Mouse (Mus musculus) brain, adult 2 months (tissue): ENCODE measurements at regions not wholly inside any gene's neighbourhood (a gene's known extent, or its start where the extent isn't known, plus 50 kb on each side); places are given as distances from the start of the nearest gene placed in this dataset.
A peak's percentile ranks its signal among the peaks of the same experiment; 100 is the strongest.

Source experiments
- DNase-seq: peaks from one replicate; pipeline ENCODE4 v3.0.0; 2011; ENCODE audit warnings: low read depth, low spot score

DNA sequence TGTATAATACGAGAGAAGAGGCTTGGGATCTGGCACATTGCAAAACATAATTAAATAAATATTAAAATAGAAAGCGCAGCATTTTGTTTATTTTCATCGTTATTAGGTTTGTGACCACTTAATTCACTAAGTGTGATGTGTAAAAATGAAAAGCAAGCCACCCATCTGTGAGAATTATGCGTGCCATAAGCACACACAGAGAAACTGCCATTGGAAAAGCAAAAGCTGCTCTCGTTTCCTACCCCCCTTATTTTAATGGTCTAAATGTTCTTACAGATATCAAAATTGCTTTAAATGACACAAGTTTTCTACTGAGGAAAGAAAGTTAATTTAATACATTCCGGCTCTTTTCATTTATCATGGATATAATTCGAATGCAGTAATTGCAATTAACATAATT is 2780.8 kb upstream of the Gm7489 start:
- DNase-seq: no peak

DNA sequence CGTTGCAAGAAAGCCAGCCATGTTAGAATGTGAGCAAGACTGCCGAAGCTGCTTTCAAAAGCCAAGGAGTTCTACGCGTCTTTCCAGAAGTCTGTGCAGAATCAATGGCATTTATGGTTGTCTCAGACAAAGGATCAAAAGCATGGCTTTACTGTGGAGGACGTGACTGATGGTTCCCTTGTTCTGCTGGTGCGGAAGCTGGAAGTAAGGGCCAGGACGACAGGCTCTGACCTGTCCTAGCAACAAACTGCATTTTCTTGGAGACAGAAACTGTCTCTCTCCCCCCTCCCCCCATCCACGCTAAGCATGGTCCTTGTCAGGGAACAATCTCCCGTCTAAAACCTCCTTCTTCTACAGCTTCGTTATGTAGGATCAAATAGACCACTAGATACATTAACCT is 2780.3 kb upstream of the Gm7489 start:
- peak; percentile 6 for DNase-seq

DNA sequence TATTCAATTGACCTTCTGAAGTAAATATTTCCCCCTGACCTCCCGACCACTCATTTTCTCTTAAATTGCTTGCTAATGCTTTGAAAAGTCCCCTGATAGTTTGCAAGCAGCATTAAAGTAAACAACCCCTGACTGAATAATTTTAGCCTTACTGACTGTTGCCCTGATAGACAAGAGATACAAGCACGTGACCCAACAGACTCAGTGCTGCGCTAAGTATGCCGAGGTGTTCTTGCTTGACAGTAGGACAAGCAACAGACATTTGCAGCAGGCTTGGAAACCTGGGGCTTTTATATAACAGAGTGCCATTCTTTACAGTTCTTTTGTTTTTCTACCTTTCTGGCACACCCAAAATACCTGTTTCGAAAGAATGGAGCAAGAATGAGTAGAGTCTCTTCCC is 2779.9 kb upstream of the Gm7489 start:
- DNase-seq: no peak

DNA sequence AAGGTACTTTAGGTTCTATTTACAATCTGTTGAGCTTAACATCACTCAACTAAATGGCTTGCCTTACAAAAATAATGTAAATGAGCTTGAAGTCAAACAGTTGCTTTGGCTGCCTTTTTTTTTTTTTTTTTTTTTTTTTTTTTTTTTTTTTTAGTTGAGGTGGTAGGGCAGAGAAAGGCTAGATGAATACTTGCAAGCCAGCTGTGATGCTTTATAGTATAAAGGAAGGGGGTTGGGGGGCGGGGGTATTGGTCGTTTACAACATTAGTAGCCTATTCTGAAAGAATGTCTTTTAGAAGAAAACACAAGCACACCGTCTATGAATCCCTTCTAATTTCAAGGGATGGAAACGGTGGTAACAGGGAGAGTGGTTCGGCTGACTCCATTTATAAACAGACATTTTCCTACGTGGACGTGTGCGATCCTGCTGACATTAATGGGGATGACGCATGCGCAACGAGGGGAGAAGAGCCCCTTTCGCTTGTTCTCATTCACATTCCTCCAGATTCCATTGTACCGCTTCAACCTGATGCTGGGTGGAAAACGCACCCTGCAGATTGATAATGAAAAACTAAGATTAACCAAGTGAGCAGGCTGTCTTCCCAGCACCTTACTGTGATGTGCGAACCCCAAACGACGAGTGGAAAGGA is 2779.2 kb upstream of the Gm7489 start:
- peak; percentile 7 for DNase-seq

DNA sequence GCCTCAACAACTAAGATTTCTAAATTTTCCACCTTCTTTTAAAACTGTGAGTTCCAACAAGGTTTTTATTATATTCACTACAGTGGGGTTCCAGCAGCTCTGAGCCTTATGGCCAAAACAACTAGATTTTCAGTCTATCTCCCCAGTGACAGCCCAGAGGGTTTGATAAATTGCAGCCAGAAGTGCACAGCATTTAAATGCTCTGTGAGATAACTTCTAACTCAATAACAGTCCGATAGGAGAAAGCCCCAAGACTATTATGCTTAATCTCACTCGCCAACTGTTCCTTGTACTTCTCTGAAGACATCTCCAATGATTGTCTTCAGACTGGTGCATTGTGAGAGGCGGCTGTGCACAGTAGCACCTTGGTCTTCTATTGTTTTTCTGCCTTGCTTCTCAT is 2774.5 kb upstream of the Gm7489 start:
- no peak for DNase-seq

DNA sequence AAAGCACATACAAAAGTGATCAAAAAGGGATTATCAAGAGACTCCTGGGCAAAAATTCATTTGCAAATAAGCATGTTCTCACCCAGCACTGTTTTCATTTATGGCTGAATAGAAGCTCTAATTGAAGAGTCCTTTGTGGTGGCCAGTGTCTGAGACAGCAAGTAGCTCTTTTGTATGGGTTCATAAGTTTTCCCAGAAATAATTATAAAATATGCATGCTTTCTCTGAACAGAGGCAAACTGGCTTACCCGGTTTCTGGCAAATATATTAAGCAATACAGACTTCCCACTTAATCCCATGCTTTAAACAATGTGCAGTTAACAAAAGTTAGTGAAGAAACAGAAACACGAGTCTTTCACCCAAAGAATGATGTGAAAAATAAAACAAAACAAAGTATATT is 2758.8 kb upstream of the Gm7489 start:
- DNase-seq: no peak

DNA sequence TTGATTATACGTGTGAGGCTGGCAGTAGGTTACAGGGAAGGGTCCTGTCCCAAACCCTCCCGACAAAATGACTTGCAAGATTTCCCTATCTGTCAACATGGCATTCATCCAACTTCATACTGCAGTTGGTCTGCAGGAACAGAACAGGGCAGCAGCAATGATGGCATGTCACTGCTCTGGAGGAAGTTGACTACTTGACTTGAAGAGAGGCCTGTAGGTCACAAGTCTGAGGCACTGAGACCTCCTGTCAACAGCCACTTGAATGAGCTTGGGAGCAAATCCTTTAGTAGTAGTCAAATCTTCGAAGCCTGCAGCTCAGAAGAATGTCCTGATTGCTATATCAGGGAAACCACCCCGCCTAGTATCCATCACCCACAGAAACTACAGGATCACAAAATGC is 2753.7 kb upstream of the Gm7489 start:
- DNase-seq: no peak

DNA sequence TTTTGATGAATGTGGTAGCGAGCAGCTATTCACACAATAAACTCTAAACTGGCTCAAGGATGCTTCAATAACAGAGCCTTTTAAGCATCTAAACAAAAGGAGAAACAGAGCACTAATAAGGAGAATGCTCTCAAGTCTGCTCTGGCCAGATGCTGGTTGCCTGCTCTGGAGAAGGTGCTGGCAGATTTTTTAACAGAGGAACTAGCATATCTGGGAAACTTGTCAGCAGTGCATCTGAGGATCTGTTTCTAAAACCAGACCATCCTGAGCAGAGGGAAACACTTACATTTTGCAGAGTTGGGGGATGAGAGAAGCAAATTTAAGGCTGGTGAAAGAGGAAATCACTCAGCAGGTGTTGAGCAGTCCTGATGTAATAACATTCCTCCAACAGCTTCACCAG is 2748.6 kb upstream of the Gm7489 start:
- peak; percentile 39 for DNase-seq

DNA sequence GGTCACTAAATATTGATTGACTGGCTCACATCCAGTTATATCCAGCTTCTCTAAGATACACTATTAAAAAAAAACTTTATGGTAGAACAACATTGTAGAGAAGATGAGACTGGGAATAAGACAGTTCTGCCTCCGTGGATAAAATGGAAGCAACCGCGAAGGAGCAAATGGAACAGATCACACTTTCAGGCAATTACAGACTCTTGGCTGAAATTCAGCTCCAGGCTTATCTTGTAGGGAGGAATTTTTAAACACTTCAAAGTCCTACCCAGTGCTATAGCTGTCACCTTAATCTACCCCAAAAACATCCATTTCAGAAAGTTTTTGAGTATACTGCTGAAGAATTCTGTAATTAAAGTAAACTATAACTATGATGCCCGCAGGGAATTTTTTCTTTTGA is 2745.2 kb upstream of the Gm7489 start:
- peak; percentile 75 for DNase-seq

DNA sequence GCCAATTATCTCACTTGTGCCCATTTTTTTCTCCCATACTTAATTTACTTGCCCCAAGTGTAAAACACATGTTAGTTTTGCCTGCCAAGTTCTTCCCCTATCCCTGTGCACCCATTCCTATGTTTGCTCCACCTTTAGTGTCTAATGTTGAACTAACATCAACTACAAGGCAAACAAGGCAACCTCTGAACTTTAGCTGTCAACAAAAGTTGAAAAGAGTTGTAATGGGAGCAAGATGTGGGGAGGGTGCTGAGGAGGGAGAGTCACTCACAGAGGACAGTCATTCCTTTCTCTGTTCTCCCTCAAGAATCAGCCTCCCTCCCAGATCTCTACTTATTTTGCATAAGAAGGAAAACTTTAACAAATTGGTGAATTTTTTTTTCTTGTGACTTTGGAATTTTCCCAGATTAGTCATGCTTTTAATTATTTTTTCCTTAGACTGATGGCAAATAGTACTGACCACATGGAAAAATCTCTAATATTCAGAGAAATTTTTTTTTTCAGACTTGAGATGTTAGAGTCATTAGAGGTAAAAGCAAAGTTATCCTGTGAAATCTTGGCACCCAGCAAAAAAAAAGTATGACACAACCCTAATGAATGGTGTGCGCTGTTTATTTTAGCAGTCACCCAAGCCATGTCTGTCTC is 2710.6 kb upstream of the Gm7489 start:
- DNase-seq: no peak

DNA sequence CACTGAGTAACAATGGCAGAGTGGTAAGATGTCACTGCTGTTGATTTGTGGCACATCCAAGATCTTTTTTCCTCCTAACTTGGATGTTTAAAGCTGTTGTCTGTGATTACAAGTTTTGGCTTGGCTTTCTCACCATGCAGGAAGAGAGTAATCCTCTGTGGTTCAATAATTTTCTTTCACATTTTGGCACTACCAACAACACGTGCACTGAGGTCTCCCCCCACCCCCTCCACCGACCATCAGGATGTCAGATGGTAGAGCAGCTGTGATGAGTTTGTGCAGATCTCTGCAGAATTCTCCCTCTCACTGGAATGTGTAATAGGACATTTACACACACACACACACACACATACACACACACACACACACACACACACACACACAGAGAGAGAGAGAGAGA is 2708.2 kb upstream of the Gm7489 start:
- DNase-seq: no peak

DNA sequence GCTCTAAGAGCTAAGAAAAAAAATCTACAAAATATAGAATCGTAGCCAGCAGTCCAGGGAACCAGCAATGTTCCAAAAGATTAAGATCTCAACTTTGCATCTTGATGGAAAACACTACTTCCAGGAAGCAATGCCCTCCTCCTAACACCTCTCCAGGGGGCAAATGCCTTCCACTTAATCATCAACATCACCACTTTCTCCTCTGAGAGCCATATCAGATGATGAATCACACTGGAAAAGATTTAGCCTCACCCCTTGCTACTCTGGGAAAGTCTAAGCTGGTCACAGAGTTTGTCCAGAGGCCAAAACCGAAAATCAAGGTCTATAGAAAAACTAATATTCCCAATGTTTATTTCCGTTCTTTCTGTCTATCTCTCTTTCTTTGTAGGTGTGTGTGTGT is 2695.6 kb upstream of the Gm7489 start:
- no peak for DNase-seq

DNA sequence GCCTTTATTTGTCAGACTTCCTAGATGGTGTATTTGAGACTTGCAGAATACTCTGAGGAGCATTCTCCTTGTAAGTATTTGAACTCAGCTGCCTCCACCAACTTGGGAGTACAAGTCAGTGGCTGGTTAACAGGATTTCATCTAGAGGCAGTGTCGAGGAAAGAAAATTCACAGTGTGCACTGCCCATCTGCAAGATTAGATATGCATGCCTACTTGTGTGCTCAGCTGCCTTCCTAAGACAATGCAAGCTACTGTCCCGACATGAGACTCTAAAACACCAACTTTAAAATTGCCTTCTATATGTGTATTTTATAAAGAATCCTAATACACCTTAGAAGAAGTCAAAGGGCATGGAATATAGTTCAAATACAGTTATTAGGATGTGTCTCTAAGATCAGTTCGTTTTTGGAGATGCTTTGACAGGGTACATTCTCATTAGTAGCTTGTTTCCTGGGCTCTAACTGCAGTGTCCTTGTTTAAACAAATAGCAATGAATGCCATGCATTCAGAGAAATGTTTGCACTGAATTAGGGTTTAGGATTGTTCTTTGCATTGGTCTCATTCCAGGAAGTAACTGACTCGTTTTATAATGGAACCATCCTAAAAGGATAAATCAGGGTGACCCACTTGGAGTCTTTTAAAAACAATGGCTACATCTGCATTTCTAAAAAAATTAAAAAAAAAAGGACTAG is 2687.1 kb upstream of the Gm7489 start:
- no peak for DNase-seq

DNA sequence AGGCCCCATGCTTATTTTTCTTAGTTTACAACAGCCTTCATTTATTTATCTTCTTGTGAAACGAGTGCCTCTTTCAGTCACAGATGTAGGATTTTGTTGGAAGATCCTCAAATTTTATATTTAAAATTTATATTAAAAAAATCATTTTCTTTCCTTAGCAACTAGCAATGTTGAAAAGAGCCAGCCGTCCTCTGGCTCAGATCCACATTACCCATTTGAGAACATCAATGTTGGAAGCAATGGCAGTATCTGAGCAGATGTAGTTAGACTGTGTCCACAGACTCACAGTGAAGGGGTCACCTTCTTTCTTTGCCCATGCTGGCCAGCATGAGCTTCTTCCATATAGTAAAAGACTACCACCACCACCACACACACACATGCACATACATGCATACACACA is 2681.4 kb upstream of the Gm7489 start:
- DNase-seq: peak; percentile 27

DNA sequence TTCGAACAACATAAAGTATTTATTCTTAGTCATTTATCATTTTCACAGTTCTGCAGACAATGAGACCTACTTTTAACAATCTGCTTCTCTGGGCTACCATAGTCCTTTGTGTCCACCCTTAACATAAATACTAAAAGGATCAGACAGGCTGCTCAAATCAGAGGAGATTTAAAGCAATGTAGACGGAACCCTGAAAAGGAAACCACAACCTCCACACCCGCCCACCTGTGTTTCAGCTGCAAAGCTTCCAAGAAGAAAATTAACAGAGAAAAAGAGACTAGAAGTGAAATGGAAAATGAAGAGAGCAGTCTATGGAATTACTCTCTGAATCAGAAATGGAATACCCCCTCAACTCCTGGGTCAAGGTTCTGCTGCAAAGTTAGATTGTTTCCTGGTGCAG is 2678.7 kb upstream of the Gm7489 start:
- peak; percentile 82 for DNase-seq

DNA sequence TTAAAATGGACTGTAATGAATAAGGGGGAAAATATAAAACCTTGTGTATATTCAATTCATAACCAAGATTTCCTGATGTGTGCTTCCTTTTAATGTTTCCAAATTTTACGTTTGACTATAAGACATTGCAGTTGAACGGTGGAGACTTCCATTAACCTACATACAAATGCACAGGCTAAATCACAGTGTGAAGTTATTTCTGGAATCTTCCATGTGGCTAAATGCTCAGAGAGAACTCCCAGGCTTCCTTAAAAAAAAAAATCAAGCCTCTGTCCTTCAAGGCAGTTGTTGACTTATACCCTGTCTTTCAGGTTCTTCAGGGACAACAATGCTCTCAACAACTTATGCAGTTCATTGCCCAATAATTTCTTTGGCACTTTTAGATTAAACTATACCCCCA is 2677.9 kb upstream of the Gm7489 start:
- DNase-seq: peak; percentile 54

DNA sequence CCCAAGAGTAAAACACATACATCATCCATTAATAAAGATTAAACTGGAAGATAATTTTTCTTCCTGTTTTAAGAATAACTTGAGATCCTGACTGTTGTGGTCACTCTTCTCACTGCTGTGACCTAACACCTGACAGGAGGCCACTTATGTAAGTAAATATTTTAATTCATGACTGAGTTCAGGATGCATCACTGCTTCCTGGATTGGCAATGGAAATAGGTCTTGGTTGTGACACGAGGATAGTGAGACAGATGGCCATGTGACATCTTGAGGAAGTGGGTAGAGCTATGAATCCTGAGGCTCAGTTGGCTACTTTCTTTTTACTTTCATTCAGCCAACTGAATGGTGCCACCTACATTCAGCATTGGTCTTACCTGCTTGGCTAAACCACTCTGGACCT is 2649.8 kb upstream of the Gm7489 start:
- DNase-seq: no peak

DNA sequence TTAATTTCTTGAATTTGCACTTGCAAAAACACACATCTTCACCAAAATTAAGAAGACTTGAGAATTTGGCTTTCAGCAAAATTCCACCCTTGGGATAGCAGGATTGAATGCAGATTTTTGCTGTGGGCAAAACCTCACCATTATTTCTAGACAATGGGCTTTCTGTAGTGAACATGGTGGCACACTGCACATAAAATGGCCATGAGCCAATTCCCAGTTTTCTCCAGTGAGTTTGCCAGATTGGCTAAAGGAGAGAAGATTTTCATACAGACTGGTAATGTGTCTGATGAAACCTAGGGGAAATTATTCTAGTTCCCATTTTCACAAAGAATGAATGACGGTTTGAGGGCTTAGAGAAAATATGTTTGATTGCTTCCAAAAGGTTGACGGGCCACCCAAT is 2640.1 kb upstream of the Gm7489 start:
- DNase-seq: no peak

DNA sequence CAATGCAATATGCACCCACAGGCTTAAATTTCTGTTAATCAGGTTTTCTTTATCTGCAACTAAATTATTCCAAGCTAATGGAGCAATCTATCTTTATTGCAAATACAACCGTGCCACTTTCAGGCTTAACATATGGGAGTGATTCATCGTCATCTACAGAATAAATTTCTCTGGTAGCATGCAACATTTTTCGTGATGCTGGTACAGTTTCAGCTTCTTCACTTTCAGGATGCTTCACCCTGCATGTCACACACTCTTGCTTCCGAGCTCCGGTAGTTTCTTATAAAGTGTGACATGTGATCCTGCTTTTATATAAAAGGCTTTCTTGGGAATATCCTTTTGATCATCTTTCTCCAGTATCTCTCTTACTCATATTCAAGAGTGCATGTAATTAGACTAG is 2637.4 kb upstream of the Gm7489 start:
- peak; percentile 44 for DNase-seq

DNA sequence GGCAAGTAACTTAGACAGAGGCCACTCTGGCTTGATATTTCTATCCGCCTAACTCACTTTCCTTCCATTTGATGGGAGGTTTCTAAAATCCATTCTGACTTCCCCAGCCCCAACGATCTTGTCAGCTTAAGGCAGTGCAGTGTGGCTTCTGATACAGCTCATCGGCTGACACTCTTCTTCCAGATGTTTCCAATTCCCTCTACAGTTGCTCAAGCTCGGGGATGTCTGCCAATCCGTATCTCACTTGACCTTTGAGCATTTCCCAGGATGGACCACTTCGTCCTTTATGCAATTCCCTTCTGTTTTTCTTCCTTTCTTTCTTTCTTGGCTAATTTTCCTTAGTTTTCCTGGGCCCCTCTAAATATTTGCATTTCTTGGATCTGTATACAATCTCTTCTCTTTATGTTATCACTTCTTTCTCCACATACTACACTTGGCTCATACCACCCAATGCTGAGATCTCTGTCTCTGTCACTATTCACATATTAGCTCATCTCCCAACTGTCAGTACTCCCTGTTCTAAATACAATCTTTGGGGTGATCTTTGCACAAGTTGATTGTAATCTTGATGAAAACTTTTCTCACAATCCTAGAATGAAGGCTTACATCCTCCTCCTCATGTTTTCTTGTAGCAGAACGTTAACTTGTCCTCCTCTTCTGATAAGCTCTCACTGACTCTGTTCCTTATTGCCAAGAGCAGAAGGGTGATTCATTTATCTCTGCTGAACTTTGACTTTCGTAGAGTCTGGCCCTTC is 2636.5 kb upstream of the Gm7489 start:
- no peak for DNase-seq

DNA sequence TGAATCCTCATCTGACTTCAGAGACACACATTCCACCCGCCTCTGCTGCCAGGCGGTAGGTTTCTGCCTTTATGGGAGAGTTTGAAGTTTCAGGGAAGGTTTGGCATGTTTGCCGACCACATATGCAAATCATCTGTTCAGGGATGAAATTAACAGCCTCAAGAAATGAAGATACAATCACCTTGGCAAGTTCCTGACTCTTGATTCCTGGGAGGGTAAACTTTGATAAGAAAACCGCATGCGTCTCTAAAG is 2636.0 kb upstream of the Gm7489 start:
- no peak for DNase-seq

DNA sequence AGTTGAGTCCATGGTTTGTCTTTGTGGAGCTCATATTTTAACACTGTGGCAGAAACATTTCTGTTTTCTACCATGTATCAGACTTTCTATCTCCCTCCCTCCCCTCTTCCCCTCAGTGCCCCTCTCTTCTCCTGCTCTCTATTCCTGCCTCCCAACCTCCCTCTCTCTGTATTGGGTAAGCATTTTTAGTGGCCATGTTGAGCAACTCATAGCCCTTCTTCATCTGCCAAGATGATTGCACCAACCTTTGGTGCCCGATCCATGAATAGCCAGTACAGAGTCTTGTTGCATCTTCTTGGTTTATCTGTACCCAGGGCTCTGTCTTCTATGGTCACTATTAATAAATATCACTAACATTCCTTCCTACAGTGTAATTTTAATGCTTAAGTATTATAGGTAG is 2630.6 kb upstream of the Gm7489 start:
- DNase-seq: no peak

DNA sequence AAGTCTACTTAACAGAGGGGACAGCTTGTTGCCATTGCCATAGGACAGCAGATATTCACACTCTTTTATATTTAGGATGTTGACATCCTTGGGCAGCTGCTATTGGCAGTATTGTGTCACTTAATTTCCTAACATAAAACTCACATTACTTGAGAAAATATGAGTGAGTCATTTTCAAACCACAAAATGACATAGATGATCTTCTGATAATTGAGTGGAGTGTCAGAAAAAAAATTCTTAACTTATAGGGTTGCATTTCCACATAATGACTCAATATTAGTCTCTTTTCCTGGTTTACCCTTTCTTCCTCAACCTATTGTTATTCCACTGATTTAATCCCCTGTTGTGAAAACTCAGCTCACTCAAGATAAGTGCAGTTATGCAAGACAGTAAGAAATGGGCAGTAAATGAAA is 2629.5 kb upstream of the Gm7489 start:
- no peak for DNase-seq
